Mouse (Mus musculus): ENCODE data around the gene Sufu. TPM values are rescaled to one million over a fixed set of nuclear protein-coding genes. Genes with fewer than 3 reads are reported as not detected.

Sufu gene
- polyA plus RNA-seq, 1 experiment from 2014 or later: 33.8 TPM

DNA sequence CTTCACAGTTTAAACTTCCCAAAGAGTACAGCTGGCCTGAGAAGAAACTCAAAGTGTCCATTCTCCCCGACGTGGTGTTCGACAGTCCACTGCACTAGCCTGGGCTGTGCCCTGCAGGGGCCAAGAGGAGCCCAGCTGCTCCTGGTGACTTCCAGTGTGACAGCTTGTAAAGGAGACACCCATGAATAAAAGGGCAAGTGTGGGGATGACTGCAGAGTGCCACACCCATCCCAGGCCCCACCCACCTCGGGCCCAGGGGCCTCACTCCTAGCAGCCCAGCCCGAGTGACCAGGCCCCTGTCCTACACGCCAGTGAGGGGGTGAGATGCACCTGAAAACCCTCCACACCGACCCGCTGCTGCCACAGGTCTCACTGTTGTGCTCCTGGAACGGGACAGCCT, 89.2 kb downstream of the Sufu start:
- Histone ChIP-seq H3K9ac (ENCODE audit: low read length) (no peak overlapping the region), H3K9me3 (ENCODE audit: control insufficient read depth, low read length) (no peaks in the 10 kb centered on the region), H3K27ac (ENCODE audit: low read length) (no peak overlapping the region), H3K36me3 (ENCODE audit: control insufficient read depth, insufficient read depth, low read length) (no peaks in the 10 kb centered on the region), H3K4me2 (ENCODE audit: low read depth, low read length) (no peak overlapping the region), H3K4me3 (ENCODE audit: low read length) (no peak overlapping the region), H3K4me1 (replicated peaks; ENCODE audit: control insufficient read depth, insufficient read depth, low read length) (peaks cover 76% of the 10 kb centered on the region), H3K27me3 (ENCODE audit: control insufficient read depth, insufficient read depth, low read depth, low read length) (no peaks in the 10 kb centered on the region)
- 68% methylated on average over 9 of the region's 9 CpGs for WGBS
- ATAC-seq (ENCODE audit: low read depth): no peak

DNA sequence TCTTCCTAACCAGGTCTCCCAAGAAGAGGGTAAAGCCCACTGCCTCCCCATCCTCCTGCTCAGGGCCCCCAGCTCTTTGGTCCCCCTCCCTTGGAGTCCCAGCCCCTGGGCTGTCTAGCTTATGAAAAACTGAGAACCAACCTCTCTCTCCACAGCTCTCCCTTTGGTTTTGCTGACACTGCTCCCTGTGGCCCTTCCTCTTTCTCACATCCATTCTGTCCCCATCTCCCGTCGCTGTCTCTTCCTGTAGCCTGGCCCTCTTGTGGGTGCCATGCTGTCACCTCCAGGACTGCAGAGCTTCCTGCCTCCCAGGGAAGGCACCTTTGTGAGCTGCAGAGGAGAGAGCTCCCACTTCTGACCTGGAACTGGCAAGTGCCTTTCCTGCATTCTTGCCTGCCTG, 90.0 kb downstream of the Sufu start:
- Histone ChIP-seq H3K9me3 (ENCODE audit: control insufficient read depth, low read length) (no peaks in the 10 kb centered on the region), H3K36me3 (ENCODE audit: control insufficient read depth, insufficient read depth, low read length) (no peaks in the 10 kb centered on the region), H3K4me2 (ENCODE audit: low read depth, low read length) (no peak overlapping the region), H3K4me3 (ENCODE audit: low read length) (no peak overlapping the region), H3K4me1 (replicated peaks; ENCODE audit: control insufficient read depth, insufficient read depth, low read length) (peaks cover 67% of the 10 kb centered on the region), H3K27me3 (ENCODE audit: control insufficient read depth, insufficient read depth, low read depth, low read length) (no peaks in the 10 kb centered on the region), H3K9ac (ENCODE audit: low read length) (peak overlapping the region; percentile 31; the same call in 1 of the 2 replicates), H3K27ac (ENCODE audit: low read length) (peak overlapping the region; percentile 66)
- 40% methylated on average over 2 of the region's 2 CpGs for WGBS
- ATAC-seq (ENCODE audit: low read depth): no peak

DNA sequence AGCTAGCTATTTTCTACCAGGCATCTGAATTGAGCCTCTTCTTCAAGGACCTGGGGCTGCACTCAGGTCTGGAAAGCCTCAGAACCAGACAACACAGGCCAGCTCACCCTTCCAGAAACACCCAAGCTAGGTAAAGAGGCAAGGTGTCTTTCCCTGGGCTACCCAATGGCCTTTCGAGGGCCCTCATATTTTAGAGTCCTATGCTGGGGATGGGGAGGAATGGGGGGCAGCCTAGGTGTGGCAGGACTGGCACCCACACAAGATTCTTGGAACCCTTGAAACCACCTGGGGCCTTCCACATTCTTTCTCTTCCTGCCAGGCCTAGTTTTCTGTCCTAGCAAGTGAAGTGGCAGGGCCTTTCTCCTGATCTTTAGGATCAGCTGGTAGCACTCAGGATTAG, 92.8 kb downstream of the Sufu start:
- H3K27ac ChIP-seq (ENCODE audit: low read length): peak overlapping the region; percentile 60
- no peaks in the 10 kb centered on the region for H3K9me3 ChIP-seq (ENCODE audit: control insufficient read depth, low read length)
- peak; percentile 11; the same call in 1 of the 2 replicates for ATAC-seq (ENCODE audit: low read depth)
- H3K4me1 ChIP-seq (replicated peaks; ENCODE audit: control insufficient read depth, insufficient read depth, low read length): peaks cover 40% of the 10 kb centered on the region
- 85% methylated on average over 1 of the region's 1 CpGs for WGBS
- H3K4me2 ChIP-seq (ENCODE audit: low read depth, low read length): no peak overlapping the region
- H3K36me3 ChIP-seq (ENCODE audit: control insufficient read depth, insufficient read depth, low read length): no peaks in the 10 kb centered on the region
- H3K9ac ChIP-seq (ENCODE audit: low read length): no peak overlapping the region
- no peaks in the 10 kb centered on the region for H3K27me3 ChIP-seq (ENCODE audit: control insufficient read depth, insufficient read depth, low read depth, low read length)
- no peak overlapping the region for H3K4me3 ChIP-seq (ENCODE audit: low read length)

DNA sequence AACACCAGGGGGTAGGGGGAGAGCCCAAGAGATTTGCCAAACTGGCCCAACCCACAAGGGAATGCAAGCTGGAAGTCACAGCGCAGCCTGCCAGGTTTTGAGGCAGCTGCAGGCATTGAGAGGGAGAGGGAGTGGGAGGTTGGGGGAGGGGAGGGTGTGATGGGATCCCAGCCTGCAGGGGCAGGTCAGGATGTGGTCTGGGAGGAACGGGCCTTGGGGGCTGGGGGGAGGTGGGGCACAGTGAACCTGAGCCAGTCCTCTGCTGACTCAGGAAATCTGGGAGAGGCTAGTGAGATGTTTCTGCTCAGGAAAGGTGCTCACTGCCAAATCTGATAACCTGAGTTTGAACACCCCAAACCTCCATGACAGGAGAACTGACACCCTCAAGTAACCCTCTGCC, 93.9 kb downstream of the Sufu start:
- peak; percentile 69 for ATAC-seq (ENCODE audit: low read depth)

DNA sequence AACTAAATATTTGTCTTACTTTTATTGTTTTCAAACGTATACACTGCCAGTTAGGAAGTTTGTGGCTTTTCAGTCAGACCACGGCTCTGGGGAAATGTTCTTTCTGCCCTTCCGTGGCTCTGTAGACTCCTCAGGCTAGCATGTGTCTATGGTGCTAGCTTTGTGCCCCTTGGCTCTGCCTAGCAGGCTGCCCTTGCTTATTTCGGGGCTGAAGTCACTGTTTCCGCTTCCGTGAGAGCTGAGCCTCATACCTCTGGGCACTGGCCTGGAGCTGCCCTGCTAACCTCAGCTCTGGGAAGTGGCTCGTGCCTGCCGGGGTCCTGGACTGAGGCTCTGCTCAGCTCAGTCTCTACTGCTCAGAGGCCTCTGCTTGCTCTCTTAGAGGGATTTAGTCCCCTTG, 98.4 kb downstream of the Sufu start:
- Histone ChIP-seq H3K4me3 (ENCODE audit: low read length) (no peak overlapping the region), H3K27ac (ENCODE audit: low read length) (no peak overlapping the region), H3K36me3 (ENCODE audit: control insufficient read depth, insufficient read depth, low read length) (no peaks in the 10 kb centered on the region), H3K4me2 (ENCODE audit: low read depth, low read length) (no peak overlapping the region), H3K9me3 (ENCODE audit: control insufficient read depth, low read length) (no peaks in the 10 kb centered on the region), H3K9ac (ENCODE audit: low read length) (no peak overlapping the region), H3K4me1 (replicated peaks; ENCODE audit: control insufficient read depth, insufficient read depth, low read length) (peaks cover 9% of the 10 kb centered on the region), H3K27me3 (ENCODE audit: control insufficient read depth, insufficient read depth, low read depth, low read length) (no peaks in the 10 kb centered on the region)
- ATAC-seq (ENCODE audit: low read depth): no peak
- WGBS: 74% methylated on average over 8 of the region's 8 CpGs

More for the DNA sequence above, 93.9 kb downstream of the Sufu start:
- Histone ChIP-seq H3K9ac (ENCODE audit: low read length) (no peak overlapping the region), H3K9me3 (ENCODE audit: control insufficient read depth, low read length) (no peaks in the 10 kb centered on the region), H3K27ac (ENCODE audit: low read length) (no peak overlapping the region; the same call in 1 of the 2 replicates), H3K4me2 (ENCODE audit: low read depth, low read length) (no peak overlapping the region), H3K27me3 (ENCODE audit: control insufficient read depth, insufficient read depth, low read depth, low read length) (no peaks in the 10 kb centered on the region), H3K4me3 (ENCODE audit: low read length) (no peak overlapping the region), H3K4me1 (replicated peaks; ENCODE audit: control insufficient read depth, insufficient read depth, low read length) (peaks cover 29% of the 10 kb centered on the region), H3K36me3 (ENCODE audit: control insufficient read depth, insufficient read depth, low read length) (no peaks in the 10 kb centered on the region)
- WGBS: 3% methylated on average over 2 of the region's 2 CpGs

DNA sequence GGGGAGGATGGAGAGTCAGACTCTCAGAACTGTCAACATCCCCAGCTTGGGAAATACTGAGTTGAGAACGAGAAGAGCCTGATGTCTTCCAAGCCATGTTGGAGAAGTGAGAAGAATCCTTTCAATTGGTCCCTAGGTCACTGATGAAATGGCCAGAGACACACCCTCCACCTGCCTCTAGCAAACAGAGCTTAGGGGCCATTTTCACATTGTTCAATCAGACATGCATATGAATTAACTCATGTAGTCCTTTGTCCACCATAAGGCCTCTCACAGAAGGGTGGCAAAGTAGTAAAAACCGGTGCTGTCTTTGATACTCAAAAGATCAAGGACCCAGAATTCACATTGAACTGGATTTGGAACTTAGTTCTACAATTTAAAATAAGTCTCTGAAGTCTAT, 100.5 kb downstream of the Sufu start:
- Histone ChIP-seq H3K9ac (ENCODE audit: low read length) (no peak overlapping the region), H3K4me2 (ENCODE audit: low read depth, low read length) (no peak overlapping the region), H3K27me3 (ENCODE audit: control insufficient read depth, insufficient read depth, low read depth, low read length) (no peaks in the 10 kb centered on the region), H3K9me3 (ENCODE audit: control insufficient read depth, low read length) (no peaks in the 10 kb centered on the region), H3K36me3 (ENCODE audit: control insufficient read depth, insufficient read depth, low read length) (no peaks in the 10 kb centered on the region), H3K27ac (ENCODE audit: low read length) (no peak overlapping the region), H3K4me1 (replicated peaks; ENCODE audit: control insufficient read depth, insufficient read depth, low read length) (peaks cover 2% of the 10 kb centered on the region; the same call in 1 of the 2 replicates), H3K4me3 (ENCODE audit: low read length) (no peak overlapping the region)
- WGBS: 69% methylated on average over 2 of the region's 2 CpGs
- ATAC-seq (ENCODE audit: low read depth): no peak

DNA sequence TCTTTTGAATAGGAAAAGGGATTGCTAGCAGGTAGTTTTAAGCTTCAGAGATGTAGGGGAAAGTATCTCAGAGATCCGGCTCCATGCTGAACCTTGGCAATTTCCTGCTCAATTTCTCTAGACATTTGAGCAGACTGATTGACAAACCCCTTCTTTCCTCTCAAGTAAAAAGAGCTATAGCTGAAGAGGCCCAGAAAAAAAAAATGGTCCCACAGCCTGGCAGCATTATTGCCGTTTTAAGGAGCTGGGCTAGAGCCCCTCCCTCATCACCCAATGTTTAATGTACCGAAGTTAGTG, 102.8 kb downstream of the Sufu start:
- Histone ChIP-seq H3K4me3 (ENCODE audit: low read length) (peak overlapping the region; percentile 30), H3K9me3 (ENCODE audit: control insufficient read depth, low read length) (no peaks in the 10 kb centered on the region), H3K4me1 (replicated peaks; ENCODE audit: control insufficient read depth, insufficient read depth, low read length) (peaks cover 4% of the 10 kb centered on the region), H3K36me3 (ENCODE audit: control insufficient read depth, insufficient read depth, low read length) (no peaks in the 10 kb centered on the region), H3K9ac (ENCODE audit: low read length) (peak overlapping the region; percentile 48; the same call in 1 of the 2 replicates), H3K27me3 (ENCODE audit: control insufficient read depth, insufficient read depth, low read depth, low read length) (no peaks in the 10 kb centered on the region), H3K4me2 (ENCODE audit: low read depth, low read length) (peak overlapping the region; percentile 56), H3K27ac (ENCODE audit: low read length) (peak overlapping the region; percentile 91)
- ATAC-seq (ENCODE audit: low read depth): no peak
- 0% methylated on average over 3 of the region's 3 CpGs for WGBS

DNA sequence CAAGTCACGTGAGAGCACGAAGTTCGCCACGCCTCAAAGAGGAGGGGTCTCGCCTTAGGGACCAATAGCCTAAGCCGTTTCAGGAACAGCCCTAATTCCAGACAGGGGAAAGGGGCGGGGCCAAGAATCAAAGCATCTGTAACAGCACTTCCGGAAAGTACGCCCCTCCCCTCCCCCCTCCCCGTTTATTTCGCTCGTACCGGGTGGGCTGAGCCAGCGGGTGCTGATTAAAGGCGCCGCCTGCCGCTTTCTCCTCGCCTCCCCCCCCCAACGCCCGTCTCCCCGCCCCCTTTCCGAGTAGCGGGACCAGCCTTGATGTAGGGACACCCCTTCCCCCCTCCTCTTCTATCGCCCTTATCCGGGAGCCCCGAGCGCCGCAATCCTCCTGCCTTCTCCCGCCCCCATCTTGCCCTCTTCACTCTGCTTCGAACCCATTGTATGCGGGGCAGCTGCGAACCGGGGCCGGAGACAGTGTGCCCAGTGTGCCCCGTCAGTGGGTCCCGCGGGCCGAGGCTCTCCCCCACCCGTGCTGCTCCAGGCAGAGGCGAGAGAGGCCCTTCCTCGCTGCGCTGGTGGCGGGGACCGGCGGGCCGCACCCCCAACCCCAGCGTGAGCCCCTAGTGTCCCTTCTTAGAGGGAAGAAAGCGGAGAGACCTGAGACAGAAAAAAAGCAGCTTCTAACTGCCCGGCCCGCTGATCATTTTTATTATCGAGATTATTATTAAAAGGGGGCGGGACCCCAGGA, 103.3 kb downstream of the Sufu start:
- peak overlapping the region; percentile 99 for H3K9ac ChIP-seq (ENCODE audit: low read length)
- H3K4me3 ChIP-seq (ENCODE audit: low read length): peak overlapping the region; percentile 91
- H3K4me2 ChIP-seq (ENCODE audit: low read depth, low read length): peak overlapping the region; percentile 96
- H3K27me3 ChIP-seq (ENCODE audit: control insufficient read depth, insufficient read depth, low read depth, low read length): no peaks in the 10 kb centered on the region
- peaks cover 9% of the 10 kb centered on the region for H3K4me1 ChIP-seq (replicated peaks; ENCODE audit: control insufficient read depth, insufficient read depth, low read length)
- no peaks in the 10 kb centered on the region for H3K9me3 ChIP-seq (ENCODE audit: control insufficient read depth, low read length)
- no peaks in the 10 kb centered on the region for H3K36me3 ChIP-seq (ENCODE audit: control insufficient read depth, insufficient read depth, low read length)
- peak overlapping the region; percentile 100 for H3K27ac ChIP-seq (ENCODE audit: low read length)
- under 1% methylated on average over 47 of the region's 52 CpGs for WGBS
- ATAC-seq (ENCODE audit: low read depth): peak; percentile 76

DNA sequence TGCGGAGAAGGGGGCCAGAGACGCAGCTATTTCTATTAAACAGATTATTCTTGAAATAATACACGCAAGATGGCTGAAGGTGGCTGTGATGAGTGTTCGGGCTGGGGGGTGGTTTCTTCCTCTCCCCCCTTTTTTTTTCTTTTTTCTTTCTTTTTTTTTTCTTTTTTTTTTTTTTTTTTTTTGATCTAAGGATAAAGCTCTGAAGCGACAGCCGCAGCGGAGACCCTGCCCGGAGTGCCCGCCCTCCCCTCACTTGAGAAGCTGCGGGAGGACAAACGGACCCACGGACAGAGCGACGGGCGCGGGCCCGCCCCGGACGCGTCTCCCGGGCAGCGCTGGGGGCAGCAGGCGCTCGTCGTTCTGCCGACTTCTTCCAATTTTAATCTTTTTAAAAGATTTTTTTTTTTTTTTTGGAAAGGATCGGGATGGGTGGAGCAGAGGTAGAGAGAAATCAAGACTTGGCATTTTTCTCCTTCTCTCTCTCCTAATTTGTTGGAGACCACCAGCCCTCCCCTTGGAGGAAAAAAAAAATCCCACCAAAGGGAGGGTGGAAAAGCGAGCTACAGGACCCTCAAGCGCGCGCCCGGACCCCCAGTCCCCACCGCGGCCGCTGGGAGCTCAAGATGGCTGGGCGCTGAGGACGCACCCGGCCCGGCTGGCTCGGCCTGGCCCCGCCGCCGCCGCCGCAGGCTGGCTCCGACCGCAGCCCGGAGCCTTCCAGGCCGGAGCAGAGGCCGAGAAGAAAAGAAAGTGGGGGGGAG, 104.1 kb downstream of the Sufu start:
- under 1% methylated on average over 41 of the region's 50 CpGs for WGBS
- H3K4me1 ChIP-seq (replicated peaks; ENCODE audit: control insufficient read depth, insufficient read depth, low read length): peaks cover 17% of the 10 kb centered on the region
- ATAC-seq (ENCODE audit: low read depth): peak; percentile 8
- H3K9ac ChIP-seq (ENCODE audit: low read length): peak overlapping the region; percentile 99
- peaks cover 3% of the 10 kb centered on the region for H3K36me3 ChIP-seq (ENCODE audit: control insufficient read depth, insufficient read depth, low read length)
- peak overlapping the region; percentile 96 for H3K4me2 ChIP-seq (ENCODE audit: low read depth, low read length)
- peak overlapping the region; percentile 91 for H3K4me3 ChIP-seq (ENCODE audit: low read length)
- no peaks in the 10 kb centered on the region for H3K27me3 ChIP-seq (ENCODE audit: control insufficient read depth, insufficient read depth, low read depth, low read length)
- peak overlapping the region; percentile 100 for H3K27ac ChIP-seq (ENCODE audit: low read length)
- H3K9me3 ChIP-seq (ENCODE audit: control insufficient read depth, low read length): no peaks in the 10 kb centered on the region
